Mouse (Mus musculus): ENCODE data around the gene Actr6. TPM values are rescaled to one million over a fixed set of nuclear protein-coding genes. Genes with fewer than 3 reads are reported as not detected.
A peak's percentile ranks its signal among the peaks of the same experiment; 100 is the strongest.
"Not testable (repeated sequence)": the region's sequence is repeated elsewhere in the genome, so short reads cannot be mapped to it uniquely, and the experiment has no call there.

The Actr6 gene
- polyA plus RNA-seq, 1 experiment from 2014 or later = 34.3 TPM

GRCm38 (mm10) chr10:89720796-89721195, 11.3 kb downstream of the Actr6 start:
- Histone ChIP-seq H3K4me3 (ENCODE audit: low read length) (no peak overlapping the region), H3K36me3 (ENCODE audit: control insufficient read depth, insufficient read depth, low read length) (peaks cover 18% of the 10 kb centered on the region), H3K9me3 (ENCODE audit: control insufficient read depth, low read length) (no peaks in the 10 kb centered on the region), H3K27me3 (ENCODE audit: control insufficient read depth, insufficient read depth, low read depth, low read length) (no peaks in the 10 kb centered on the region), H3K4me1 (replicated peaks; ENCODE audit: control insufficient read depth, insufficient read depth, low read length) (no peaks in the 10 kb centered on the region), H3K4me2 (ENCODE audit: low read depth, low read length) (no peak overlapping the region), H3K9ac (ENCODE audit: low read length) (no peak overlapping the region), H3K27ac (ENCODE audit: low read length) (no peak overlapping the region)
- 91% methylated on average over 3 of the region's 3 CpGs for WGBS
- no peak for ATAC-seq (ENCODE audit: low read depth)

GRCm38 (mm10) chr10:89720252-89720651, 11.8 kb downstream of the Actr6 start:
- Histone ChIP-seq H3K4me2 (ENCODE audit: low read depth, low read length) (no peak overlapping the region), H3K4me3 (ENCODE audit: low read length) (no peak overlapping the region), H3K27me3 (ENCODE audit: control insufficient read depth, insufficient read depth, low read depth, low read length) (no peaks in the 10 kb centered on the region), H3K4me1 (replicated peaks; ENCODE audit: control insufficient read depth, insufficient read depth, low read length) (no peaks in the 10 kb centered on the region), H3K36me3 (ENCODE audit: control insufficient read depth, insufficient read depth, low read length) (peaks cover 18% of the 10 kb centered on the region), H3K27ac (ENCODE audit: low read length) (no peak overlapping the region), H3K9ac (ENCODE audit: low read length) (no peak overlapping the region), H3K9me3 (ENCODE audit: control insufficient read depth, low read length) (no peaks in the 10 kb centered on the region)
- ATAC-seq (ENCODE audit: low read depth) = no peak

DNA sequence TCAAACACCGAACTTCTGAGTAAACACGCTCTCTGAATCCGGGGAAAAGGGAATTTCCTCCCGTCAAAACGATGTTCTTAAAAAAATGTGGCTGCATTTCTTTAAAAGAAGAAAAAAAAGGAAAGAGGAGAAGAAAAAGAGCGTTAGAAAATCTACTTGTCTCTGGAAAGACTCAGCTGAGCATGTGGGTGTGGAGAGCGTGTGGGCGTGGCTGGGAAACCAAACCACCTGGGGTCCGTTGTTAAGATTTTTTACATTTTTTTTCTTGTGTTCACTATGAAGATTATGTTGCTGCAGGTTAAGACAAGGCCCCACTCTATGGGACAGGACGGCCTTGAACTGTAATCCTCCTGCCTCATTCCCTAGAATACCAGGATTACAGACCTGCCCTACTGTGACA, 17.2 kb downstream of the Actr6 start:
- WGBS = 79% methylated on average over 10 of the region's 10 CpGs
- no peak for ATAC-seq (ENCODE audit: low read depth)
- Histone ChIP-seq H3K27ac (ENCODE audit: low read length) (no peak overlapping the region), H3K36me3 (ENCODE audit: control insufficient read depth, insufficient read depth, low read length) (peaks cover 25% of the 10 kb centered on the region), H3K9me3 (ENCODE audit: control insufficient read depth, low read length) (no peaks in the 10 kb centered on the region), H3K9ac (ENCODE audit: low read length) (no peak overlapping the region), H3K27me3 (ENCODE audit: control insufficient read depth, insufficient read depth, low read depth, low read length) (no peaks in the 10 kb centered on the region), H3K4me2 (ENCODE audit: low read depth, low read length) (no peak overlapping the region), H3K4me3 (ENCODE audit: low read length) (no peak overlapping the region), H3K4me1 (replicated peaks; ENCODE audit: control insufficient read depth, insufficient read depth, low read length) (no peaks in the 10 kb centered on the region)

DNA sequence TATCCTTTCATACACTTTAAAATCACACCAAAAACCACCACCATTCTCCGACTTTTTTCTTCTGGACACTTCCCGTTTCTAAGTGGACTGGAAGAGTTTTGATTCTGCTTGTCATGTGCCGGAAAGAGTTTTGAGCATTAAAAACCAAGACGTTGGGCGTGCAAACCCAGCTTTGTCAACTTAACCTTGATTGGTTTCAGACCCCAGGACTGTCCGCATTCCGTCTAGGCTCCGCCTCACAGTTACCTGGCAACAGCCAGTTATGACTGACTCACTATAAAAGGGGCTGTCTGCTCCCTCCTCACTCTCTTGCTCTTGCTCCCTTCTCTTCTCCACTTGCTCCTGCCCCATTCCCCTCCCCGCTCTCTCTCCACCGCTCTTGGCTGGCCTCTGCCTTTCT, 23.4 kb downstream of the Actr6 start:
- H3K9ac ChIP-seq (ENCODE audit: low read length) = no peak overlapping the region
- H3K9me3 ChIP-seq (ENCODE audit: control insufficient read depth, low read length) = no peaks in the 10 kb centered on the region
- WGBS = 29% methylated on average over 10 of the region's 10 CpGs
- no peak overlapping the region for H3K27ac ChIP-seq (ENCODE audit: low read length)
- H3K4me1 ChIP-seq (replicated peaks; ENCODE audit: control insufficient read depth, insufficient read depth, low read length) = no peaks in the 10 kb centered on the region
- peak overlapping the region; percentile 27; the same call in 1 of the 2 replicates for H3K4me3 ChIP-seq (ENCODE audit: low read length)
- peak overlapping the region; percentile 42 for H3K4me2 ChIP-seq (ENCODE audit: low read depth, low read length)
- peak; percentile 83 for ATAC-seq (ENCODE audit: low read depth)
- H3K27me3 ChIP-seq (ENCODE audit: control insufficient read depth, insufficient read depth, low read depth, low read length) = no peaks in the 10 kb centered on the region
- peaks cover 15% of the 10 kb centered on the region; the same call in 1 of the 2 replicates for H3K36me3 ChIP-seq (ENCODE audit: control insufficient read depth, insufficient read depth, low read length)

DNA sequence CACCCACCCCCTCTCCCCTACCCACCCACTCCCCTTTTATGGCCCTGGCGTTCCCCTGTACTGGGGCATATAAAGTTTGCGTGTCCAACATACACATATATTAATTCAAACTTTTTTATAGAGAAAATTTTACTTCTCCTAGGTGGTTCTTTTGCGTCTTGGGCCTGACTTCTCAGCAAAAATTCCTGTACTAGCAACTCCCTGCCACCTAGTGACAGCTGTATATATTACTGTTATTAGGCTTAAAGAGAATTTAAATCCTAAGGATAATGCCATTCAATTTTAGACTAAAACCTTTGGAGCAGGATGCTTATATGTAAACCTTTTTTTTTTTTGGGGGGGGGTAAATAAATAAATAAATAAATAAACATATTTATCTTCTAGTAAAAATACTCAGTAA, 24.7 kb downstream of the Actr6 start:
- no peaks in the 10 kb centered on the region for H3K27me3 ChIP-seq (ENCODE audit: control insufficient read depth, insufficient read depth, low read depth, low read length)
- H3K4me2 ChIP-seq (ENCODE audit: low read depth, low read length) = no peak overlapping the region
- no peaks in the 10 kb centered on the region for H3K9me3 ChIP-seq (ENCODE audit: control insufficient read depth, low read length)
- H3K27ac ChIP-seq (ENCODE audit: low read length) = no peak overlapping the region
- no peak overlapping the region for H3K4me3 ChIP-seq (ENCODE audit: low read length)
- WGBS = 77% methylated on average over 3 of the region's 3 CpGs
- no peak for ATAC-seq (ENCODE audit: low read depth)
- no peak overlapping the region for H3K9ac ChIP-seq (ENCODE audit: low read length)
- peaks cover 9% of the 10 kb centered on the region; the same call in 1 of the 2 replicates for H3K36me3 ChIP-seq (ENCODE audit: control insufficient read depth, insufficient read depth, low read length)
- H3K4me1 ChIP-seq (replicated peaks; ENCODE audit: control insufficient read depth, insufficient read depth, low read length) = no peaks in the 10 kb centered on the region

DNA sequence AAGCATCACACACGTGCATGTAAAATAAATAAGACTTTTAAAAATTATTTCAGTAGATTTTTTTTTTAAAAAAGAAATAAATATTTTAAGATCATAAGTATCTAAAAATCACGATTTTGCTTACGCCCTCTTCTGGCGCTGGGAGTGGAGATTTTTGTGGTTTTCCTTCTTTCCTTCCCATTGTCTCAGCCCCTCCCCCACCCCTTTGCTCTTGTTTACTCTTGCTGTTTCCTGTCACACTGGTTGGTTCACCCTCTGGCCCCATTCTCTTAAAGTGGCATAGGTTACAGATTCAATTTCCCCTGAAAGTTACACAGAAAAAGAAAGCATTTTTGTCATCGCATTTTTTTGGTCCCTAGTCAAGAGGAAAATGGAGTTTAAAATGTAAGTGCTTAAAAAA, 29.1 kb downstream of the Actr6 start:
- 38% methylated on average over 5 of the region's 5 CpGs for whole genome bisulfite sequencing
- peak; percentile 59; the same call in 1 of the 2 replicates for ATAC-seq (ENCODE audit: low read depth)
- no peak overlapping the region for H3K27ac ChIP-seq (ENCODE audit: low read length)

GRCm38 (mm10) chr10:89697956-89698355, 34.1 kb downstream of the Actr6 start:
- 90% methylated on average over 3 of the region's 3 CpGs for WGBS
- Histone ChIP-seq H3K4me1 (replicated peaks; ENCODE audit: control insufficient read depth, insufficient read depth, low read length) (no peaks in the 10 kb centered on the region), H3K4me3 (ENCODE audit: low read length) (no peak overlapping the region)

More for the DNA sequence above, 29.1 kb downstream of the Actr6 start:
- no peaks in the 10 kb centered on the region for H3K36me3 ChIP-seq (ENCODE audit: control insufficient read depth, insufficient read depth, low read length)
- H3K4me2 ChIP-seq (ENCODE audit: low read depth, low read length) = no peak overlapping the region
- no peaks in the 10 kb centered on the region for H3K27me3 ChIP-seq (ENCODE audit: control insufficient read depth, insufficient read depth, low read depth, low read length)
- H3K9ac ChIP-seq (ENCODE audit: low read length) = no peak overlapping the region
- H3K9me3 ChIP-seq (ENCODE audit: control insufficient read depth, low read length) = no peaks in the 10 kb centered on the region
- H3K4me3 ChIP-seq (ENCODE audit: low read length) = no peak overlapping the region
- no peaks in the 10 kb centered on the region for H3K4me1 ChIP-seq (replicated peaks; ENCODE audit: control insufficient read depth, insufficient read depth, low read length)

DNA sequence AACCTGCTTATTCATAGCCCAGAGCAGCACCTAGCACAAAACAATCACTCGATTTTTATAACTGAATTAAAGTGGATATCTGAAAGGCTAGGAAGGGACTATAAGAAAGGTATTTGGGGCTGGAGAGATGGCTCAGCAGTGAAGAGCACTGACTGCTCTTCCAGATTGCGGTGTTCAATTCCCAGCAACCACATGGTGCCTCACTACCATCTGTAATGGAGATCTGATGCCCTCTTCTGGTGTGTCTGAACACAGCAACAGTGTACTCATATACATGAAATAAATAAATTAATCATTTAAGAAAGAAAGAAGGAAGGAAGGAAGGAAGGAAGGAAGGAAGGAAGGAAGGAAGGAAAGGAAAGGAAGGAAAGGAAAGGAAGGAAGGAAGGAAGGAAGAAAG, 35.8 kb downstream of the Actr6 start:
- H3K9me3 ChIP-seq (ENCODE audit: control insufficient read depth, low read length); H3K4me2 ChIP-seq (ENCODE audit: low read depth, low read length); ATAC-seq (ENCODE audit: low read depth); H3K4me3 ChIP-seq (ENCODE audit: low read length); H3K27ac ChIP-seq (ENCODE audit: low read length); H3K27me3 ChIP-seq (ENCODE audit: control insufficient read depth, insufficient read depth, low read depth, low read length); H3K9ac ChIP-seq (ENCODE audit: low read length); H3K36me3 ChIP-seq (ENCODE audit: control insufficient read depth, insufficient read depth, low read length); H3K4me1 ChIP-seq (replicated peaks; ENCODE audit: control insufficient read depth, insufficient read depth, low read length): not testable (repeated sequence)
- 61% methylated on average over 2 of the region's 2 CpGs for WGBS

More at GRCm38 (mm10) chr10:89697956-89698355, 34.1 kb downstream of the Actr6 start:
- Histone ChIP-seq H3K27me3 (ENCODE audit: control insufficient read depth, insufficient read depth, low read depth, low read length) (no peaks in the 10 kb centered on the region), H3K4me2 (ENCODE audit: low read depth, low read length) (no peak overlapping the region), H3K9me3 (ENCODE audit: control insufficient read depth, low read length) (no peaks in the 10 kb centered on the region), H3K36me3 (ENCODE audit: control insufficient read depth, insufficient read depth, low read length) (no peaks in the 10 kb centered on the region), H3K27ac (ENCODE audit: low read length) (no peak overlapping the region), H3K9ac (ENCODE audit: low read length) (no peak overlapping the region)
- no peak for ATAC-seq (ENCODE audit: low read depth)

GRCm38 (mm10) chr10:89695194-89695911, 36.7 kb downstream of the Actr6 start:
- Histone ChIP-seq H3K4me3 (ENCODE audit: low read length) (no peak overlapping the region), H3K9me3 (ENCODE audit: control insufficient read depth, low read length) (no peaks in the 10 kb centered on the region), H3K4me2 (ENCODE audit: low read depth, low read length) (no peak overlapping the region), H3K27ac (ENCODE audit: low read length) (no peak overlapping the region), H3K9ac (ENCODE audit: low read length) (no peak overlapping the region), H3K36me3 (ENCODE audit: control insufficient read depth, insufficient read depth, low read length) (no peaks in the 10 kb centered on the region), H3K4me1 (replicated peaks; ENCODE audit: control insufficient read depth, insufficient read depth, low read length) (no peaks in the 10 kb centered on the region), H3K27me3 (ENCODE audit: control insufficient read depth, insufficient read depth, low read depth, low read length) (no peaks in the 10 kb centered on the region)
- WGBS = 72% methylated on average over 20 of the region's 20 CpGs
- no peak for ATAC-seq (ENCODE audit: low read depth)

Data from lung, embryonic 16.5 days (tissue).